Mouse (Mus musculus) NIH3T3 (cell line): ENCODE results near the gene Ints14.
"Not testable (repeated sequence)": the region's sequence is repeated elsewhere in the genome, so short reads cannot be mapped to it uniquely, and the experiment has no call there.

ENCODE experiments used
- DNase-seq: peaks from one replicate; pipeline ENCODE4 v3.0.0-alpha.2; 2012; ENCODE audit warnings: low read depth

Gene Ints14

DNA sequence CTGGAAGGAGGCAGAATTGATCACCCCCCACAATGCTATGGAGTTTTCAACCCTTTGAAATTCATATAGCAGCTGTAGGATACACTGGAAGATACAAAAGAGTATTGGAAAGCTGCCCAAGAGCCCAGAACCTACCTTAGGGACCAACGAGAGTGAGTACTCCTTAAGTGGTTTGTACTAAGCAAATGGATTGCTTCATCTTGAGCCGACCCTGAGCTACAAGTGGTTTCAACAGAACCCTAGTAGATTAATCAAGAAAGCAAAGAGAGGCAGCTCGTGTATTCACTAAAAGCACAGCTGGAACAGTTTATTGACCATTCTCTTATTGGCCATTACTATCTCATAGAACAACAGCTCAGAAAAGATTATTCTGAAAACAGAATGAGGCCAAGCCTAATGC, 58.4 kb downstream of the Ints14 start:
- DNase-seq, result peak; percentile 38

GRCm38 (mm10) chr9:65020128-65020527, 59.4 kb downstream of the Ints14 start:
- DNase-seq, result no peak

DNA sequence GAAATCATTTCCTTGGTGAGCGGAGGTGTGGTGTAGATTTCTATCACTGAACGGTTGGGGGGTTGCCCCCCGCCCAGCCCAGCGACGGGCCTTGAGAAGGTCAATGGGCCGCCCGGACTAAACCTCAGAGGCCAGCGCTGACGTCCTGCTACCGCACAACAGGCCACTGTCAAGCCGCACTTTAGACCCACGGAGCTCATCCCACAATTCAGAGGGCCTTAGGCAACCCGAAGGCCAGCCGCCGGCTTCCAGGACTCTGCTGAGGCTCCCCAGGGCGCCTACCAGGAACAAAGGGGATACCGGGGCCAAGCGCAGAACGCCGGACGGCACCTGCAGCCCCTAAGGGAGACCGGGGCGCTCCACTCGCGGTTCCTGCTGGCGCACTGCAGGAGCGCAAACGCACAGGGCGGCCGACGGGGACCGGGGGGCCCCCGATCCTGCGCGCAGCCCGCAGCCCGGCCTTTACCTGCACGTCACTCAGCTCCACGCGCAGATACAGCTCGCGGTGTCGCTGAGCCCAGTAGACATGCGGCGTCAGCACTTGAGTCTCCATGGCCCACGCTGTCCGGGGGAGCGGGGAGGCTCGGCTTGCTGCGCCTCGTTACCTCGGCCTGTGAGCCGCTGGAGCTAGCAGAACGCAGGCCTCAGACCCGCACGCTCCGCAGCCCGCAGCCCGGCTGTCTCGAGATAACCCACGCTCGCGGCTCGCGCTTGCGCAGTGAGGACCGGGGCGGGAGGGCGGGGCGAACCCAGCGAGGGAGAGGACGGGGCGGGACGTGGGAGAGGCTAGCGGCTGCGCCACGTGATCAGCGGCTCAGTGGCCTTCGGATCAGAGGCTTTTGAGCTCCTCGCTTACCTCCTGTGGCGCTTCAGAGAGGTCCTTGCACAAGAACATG, 60.5 kb downstream of the Ints14 start, which contains the start of gene Hacd3:
Gene Hacd3, minus strand, starts transcription at position 703 of the 896 bp plus-strand sequence.
- DNase-seq, result peak; percentile 89

DNA sequence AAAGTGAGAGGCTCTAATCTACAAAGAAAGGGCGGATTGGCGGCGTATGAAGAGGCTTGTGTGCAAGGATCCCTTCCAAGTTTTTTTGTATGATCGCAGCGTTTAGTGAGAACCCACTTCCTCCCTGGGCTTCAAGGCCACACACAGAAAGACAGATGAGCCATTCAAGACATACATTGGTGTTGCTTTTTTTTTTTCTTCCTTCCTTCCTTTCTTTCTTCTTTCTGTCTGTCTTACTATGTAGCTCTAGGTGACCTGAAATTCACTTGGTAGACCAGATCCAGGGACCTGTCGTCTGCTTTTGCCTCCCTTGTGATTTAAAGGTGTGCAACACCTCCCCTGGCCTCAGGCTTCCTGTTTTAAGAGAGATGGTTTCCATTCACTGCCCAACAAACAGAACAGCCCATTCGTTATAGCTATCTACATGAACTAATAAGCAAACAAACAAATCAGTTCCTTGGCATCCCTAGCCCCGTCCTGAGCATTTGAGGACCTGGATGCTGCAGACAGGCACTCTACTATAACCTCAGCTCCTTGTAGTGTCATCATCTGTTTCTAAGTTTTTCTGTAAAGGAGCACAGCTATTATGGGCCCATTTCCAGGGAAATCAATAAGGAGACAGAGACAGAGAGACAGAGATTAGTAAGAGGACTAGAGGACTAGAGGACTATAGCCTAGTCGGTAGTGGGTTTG, 61.3 kb downstream of the Ints14 start:
- DNase-seq, result no peak

- peak; percentile 51 for DNase-seq
Observed at GRCm38 (mm10) chr9:65022580-65023135, 62.0 kb downstream of the Ints14 start.

- no peak for DNase-seq
Observed at GRCm38 (mm10) chr9:65023447-65023846, 62.7 kb downstream of the Ints14 start.

- no peak for DNase-seq
Observed at GRCm38 (mm10) chr9:65027241-65027640, 66.5 kb downstream of the Ints14 start.

DNA sequence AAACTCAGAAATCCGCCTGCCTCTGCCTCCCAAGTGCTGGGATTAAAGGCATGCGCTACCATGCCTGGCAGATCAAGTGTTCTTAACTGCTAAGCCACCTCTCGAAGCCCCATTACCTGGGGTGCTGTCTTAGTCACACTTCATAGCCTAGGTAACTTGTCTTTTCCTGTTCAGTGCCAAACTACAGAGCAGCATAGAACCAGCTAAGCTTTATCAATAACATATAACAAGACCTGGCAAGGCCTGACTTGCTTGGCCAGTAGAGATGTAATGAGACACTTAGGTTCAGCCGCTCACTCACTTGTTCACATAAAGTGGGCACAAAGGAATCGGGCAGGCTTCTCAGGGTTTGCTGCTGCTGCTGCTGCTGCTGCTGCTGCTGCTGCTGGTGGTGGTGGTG, 67.6 kb downstream of the Ints14 start:
- no peak for DNase-seq

DNA sequence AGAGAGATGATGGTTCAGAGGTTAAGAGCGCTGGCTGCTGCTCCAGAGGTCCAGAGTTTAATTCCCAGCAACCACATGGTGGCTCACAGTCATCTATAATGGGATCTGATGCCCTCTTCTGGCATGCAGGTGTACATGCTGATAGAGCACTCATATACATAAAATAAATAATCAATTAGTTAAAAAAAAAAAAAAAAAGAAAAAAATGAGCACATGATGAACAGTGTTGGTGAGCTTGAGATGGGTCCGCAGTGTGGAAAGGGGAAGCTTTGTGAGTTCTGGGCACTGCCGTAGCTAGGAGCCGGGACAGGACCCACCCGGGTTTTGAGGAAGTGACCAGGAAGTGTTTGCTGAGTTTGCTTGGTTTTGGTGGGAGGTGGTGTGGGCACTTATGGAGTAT, 70.7 kb downstream of the Ints14 start:
- not testable (repeated sequence) for DNase-seq

GRCm38 (mm10) chr9:65031894-65032268, 71.2 kb downstream of the Ints14 start:
- no peak for DNase-seq

DNA sequence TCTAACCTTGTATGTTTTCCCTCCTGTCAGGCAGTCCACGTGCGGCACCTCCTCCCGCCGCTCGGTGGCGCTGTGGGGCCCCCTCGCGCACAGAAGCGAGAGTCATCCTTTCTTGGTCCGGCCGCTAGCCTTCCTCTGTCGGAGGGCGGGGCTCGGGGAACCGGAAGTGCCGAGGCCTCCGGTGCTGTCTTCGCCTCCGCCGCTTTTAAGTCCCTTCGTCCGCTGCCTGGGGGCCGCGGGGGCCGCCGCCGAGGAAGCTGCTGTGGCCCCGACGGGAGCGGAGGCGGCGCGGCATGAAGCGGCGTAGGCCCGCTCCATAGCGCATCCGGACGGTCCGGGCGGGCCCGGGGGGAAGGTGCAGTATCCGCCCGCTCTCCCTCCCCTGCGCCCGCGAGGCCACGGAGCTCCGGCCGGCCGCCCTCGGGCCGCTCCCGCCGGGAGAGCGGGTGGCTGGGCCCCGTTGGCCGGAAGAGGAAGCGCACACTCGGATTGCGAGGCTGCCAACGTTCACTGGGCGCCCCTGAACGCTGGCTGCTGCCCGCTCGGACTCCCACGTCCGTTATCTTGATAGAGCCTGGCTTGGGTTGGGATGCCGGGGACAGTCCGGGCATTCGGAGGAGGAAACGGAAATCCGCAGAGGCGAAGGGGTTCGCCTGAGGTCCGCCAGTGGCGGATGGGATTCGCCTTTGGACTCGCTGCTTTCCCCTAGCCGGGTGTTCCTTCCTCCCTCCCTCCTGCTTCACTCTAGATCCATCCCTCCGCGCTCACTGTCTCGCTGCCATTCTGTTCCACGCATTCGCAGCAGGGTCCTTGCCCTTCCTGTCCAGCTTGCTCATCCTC, 71.8 kb downstream of the Ints14 start, which contains the start of gene Dpp8:
Gene Dpp8, plus strand, starts transcription at position 146 of the 840 bp plus-strand sequence.
- peak; percentile 94 for DNase-seq

DNA sequence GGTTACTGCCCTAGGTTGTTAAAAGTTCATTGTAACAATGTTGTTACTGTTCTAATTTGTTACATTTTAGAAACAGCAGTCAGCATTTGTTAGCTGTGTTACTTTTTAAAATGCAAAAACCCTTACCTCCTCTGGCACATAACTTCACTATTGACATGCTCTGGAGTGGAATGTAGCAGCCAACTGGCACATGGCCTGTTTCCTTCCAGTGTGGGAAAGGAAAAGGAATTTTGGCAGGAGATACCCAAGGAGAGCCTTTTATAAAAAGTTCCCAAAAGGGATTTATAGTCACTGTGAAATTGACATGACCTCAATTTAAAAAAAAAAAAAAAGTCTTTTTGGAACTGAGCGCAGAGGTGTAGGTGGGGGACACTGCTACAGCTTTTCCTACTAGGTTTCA, 75.8 kb downstream of the Ints14 start:
- peak; percentile 67 for DNase-seq
